Mouse (Mus musculus): ENCODE measurements around the gene Spata1.

DNA sequence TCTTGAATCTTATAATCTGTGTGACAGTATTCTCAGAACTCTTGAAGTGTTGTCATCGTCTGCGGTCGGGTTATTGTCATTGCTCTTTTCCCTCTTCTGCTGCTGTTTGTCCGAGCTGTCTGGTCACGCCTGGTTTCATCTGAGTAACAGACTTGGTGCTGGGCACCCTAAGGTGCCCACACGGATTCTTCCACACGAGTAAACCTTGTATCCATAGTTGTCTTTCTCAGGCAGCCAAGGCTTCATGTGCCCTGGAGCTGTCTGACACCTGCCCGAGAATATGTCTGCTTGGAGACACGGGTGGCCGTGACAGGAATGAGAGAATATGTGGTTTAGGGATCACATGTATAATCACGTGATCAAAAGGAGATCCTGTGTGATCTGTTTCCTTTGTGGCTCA lies 64.0 kb downstream of the Spata1 start:
- TF ChIP-seq POLR2A (IDR thresholded peaks at IDR 0.05; ENCODE audit: control insufficient read depth, extremely low read depth, insufficient read depth, low read length, poor library complexity) (no peak), CTCF (IDR thresholded peaks at IDR 0.05; ENCODE audit: borderline replicate concordance, control insufficient read depth, extremely low read depth, insufficient read depth, low read length, poor library complexity) (no peak)

Data from thymus, adult 2 months (tissue).